Mouse (Mus musculus): ENCODE results near the gene Cryzl1.
A peak's percentile ranks its signal among the peaks of the same experiment; 100 is the strongest.
"Not testable (repeated sequence)": the region's sequence is repeated elsewhere in the genome, so short reads cannot be mapped to it uniquely, and the experiment has no call there.

The Cryzl1 gene

DNA sequence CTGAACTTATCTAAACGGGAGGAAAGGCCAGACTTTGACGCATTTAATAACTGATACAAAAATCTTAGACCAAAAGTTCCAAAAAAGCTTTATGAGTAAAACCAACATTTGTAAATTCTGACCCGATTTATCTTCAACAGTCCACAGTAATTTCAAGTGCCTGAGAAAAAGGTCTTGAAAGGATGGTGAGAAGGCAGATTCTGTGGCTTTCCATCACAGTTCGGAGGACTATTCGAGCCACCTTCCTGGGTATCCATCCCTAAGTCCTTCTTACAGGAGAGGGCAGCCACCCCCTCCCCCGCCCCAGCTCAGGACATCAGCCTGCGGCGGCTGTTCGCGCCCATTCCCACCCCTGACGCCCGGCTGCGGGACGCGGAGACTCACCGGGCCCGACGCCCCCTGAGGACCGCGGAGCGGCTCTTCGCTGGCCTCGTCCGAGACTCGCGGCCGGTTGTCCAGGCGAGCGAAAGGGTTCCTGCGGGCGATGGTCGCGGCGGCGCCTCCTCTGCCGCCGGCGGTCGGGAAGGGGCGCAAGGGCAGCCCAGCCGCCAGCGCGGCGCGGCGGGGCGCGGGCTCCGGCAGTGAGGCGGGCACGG, 40.7 kb downstream of the Cryzl1 start:
- DNase-seq = no peak

- DNase-seq = no peak
Observed at GRCm38 (mm10) chr16:91686369-91686768, 42.4 kb downstream of the Cryzl1 start.

DNA sequence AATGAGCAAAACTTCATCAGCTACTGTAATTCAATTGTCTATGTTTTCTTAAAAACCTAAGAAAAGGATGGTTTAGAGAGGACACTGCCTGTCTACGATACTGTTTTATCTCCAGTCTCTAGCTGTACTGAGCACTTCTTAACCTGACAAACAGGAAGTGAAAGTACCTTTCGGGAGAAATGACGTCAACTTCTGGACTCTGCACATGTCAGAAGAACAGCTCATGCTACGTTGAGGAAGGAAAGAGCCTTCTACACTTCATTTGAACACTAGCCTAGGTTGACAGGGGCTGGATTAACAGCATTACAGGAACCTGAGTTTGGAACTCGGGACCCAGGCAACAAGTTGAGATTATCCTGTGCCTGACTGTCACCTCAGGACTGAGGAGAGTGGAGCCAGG, 43.2 kb downstream of the Cryzl1 start:
- DNase-seq = no peak

DNA sequence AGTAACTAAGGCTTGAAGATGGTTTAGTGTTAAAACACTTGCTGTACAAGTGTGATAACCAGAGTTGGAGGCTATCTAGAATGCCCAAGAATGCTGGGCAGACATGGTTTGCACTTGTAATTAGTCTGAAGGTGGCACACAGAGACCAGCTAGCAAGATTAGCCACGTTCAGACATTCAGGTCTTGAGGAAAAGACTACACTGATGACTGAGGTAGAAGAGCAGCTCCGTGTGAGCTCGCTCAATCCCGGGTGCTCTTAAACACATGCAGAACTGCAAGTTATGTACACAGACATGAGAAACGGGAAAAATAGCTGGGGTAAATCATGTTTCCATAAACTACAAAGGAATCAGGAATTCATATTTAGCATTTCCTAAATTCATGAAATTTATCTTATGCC, 48.1 kb downstream of the Cryzl1 start:
- DNase-seq = no peak

- no peak for DNase-seq
Observed at GRCm38 (mm10) chr16:91678147-91678911, 50.4 kb downstream of the Cryzl1 start.

DNA sequence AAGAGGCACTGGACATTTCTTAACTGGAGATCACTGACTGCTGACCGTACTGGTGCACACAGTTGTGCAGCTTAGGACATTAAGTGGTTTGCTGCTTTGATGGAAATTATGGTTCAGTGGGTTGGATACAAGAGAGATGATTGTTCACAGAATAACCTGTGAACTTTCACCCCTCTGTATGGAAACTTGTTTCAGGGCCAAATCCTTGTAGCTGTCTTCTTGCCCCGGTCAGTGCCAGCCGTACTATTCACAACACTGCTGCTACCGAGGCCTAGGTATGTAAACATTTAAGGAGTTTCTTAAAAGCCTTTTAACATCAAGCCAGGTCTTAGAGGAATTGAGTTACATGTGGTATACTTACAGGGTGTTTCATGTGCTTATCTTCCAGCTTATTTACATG, 54.3 kb downstream of the Cryzl1 start:
- no peak for DNase-seq

DNA sequence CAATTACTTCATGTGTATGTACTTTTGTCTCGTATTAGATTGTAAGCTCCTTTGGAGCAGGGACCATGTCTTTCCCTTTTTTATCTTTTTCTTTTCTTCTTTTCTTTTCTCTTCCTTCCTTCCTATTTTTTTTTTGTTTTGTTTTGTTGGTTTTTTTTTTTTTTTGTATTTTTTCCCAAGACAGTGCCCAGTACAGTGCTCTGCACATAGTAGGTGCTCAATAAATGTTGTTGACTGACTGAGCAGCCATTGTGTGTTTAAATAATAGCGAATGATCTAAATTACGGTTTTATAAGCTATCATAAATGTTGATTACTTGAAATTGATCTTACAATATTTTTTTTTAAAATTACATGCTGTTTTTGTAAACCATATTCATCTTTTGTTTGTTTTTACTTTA, 65.0 kb downstream of the Cryzl1 start:
- no peak for DNase-seq

DNA sequence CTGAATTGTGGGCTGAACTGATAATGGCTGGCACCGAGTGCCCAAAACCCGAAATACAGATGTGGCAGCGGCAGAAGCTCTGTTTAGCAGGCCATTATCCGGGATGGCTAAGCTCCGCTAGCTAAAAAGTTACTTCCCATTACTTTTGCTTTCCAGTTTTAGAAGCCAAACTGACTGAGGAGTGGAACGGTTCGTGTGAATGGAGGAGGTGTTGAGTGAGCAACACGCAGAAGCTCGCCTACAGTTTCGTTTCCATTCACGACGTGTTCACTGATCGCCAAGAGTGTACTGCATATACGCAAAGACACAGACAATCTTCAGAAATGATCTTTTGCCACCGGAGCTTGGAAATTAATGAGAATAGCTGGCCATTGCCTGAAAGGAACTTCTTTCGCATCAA, 66.4 kb downstream of the Cryzl1 start:
- no peak for DNase-seq

DNA sequence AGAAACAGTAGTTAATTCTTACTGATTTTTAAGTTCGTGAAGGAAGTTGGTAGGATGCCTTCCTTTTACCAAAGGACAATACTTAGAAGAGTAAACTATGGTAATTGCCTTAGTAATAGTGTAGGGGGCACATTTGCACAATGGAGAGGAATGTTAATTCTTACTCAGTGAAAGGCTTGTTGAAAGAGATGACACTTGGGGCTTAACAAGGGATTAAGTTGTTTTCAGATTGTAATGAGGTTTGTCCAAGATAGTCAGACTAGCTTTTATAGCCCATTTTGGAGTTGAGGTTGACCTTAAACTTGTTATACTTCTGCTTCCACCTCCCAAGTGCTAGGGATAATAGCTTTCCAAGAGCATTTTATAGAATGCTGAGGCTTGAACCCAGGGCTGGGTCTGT, 67.4 kb downstream of the Cryzl1 start:
- DNase-seq = no peak

GRCm38 (mm10) chr16:91659798-91660197, 69.0 kb downstream of the Cryzl1 start:
- no peak for DNase-seq

DNA sequence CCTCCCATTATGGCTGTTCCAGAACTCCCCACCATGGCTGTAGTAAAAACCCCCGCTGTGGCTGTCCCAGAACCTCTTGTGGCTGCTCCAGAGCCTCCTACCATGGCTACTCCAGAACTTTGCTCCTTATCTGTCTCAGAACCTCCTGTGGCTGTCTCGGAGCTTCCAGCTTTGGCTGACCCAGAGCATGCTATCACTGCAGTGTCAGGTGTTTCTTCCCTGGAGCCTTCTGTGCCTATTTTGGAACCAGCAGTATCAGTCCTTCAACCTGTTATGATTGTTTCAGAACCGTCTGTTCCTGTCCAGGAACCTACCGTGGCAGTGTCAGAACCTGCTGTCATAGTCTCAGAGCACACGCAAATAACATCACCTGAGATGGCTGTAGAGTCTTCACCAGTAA, 70.3 kb downstream of the Cryzl1 start:
- DNase-seq = no peak

DNA sequence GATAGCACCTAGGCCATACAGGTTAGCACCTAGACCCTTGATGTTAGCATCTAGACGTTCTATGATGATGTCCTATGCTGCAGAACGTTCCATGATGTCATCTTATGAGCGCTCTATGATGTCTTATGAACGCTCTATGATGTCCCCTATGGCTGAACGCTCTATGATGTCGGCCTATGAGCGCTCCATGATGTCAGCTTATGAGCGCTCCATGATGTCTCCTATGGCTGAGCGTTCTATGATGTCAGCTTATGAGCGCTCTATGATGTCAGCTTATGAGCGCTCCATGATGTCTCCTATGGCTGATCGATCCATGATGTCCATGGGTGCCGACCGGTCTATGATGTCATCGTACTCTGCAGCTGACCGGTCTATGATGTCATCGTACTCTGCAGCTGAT, 71.5 kb downstream of the Cryzl1 start:
- no peak for DNase-seq

DNA sequence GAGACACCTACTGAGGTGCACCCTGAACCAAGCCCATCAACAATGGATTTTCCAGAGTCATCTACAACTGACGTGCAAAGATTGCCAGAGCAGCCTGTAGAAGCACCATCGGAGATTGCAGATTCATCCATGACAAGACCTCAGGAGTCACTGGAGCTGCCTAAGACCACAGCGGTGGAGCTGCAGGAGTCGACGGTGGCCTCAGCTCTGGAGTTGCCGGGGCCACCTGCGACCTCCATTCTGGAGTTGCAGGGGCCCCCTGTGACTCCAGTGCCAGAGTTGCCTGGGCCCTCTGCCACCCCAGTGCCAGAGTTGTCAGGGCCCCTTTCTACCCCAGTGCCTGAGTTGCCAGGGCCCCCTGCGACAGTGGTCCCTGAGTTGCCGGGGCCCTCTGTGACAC, 73.5 kb downstream of the Cryzl1 start:
- no peak for DNase-seq

DNA sequence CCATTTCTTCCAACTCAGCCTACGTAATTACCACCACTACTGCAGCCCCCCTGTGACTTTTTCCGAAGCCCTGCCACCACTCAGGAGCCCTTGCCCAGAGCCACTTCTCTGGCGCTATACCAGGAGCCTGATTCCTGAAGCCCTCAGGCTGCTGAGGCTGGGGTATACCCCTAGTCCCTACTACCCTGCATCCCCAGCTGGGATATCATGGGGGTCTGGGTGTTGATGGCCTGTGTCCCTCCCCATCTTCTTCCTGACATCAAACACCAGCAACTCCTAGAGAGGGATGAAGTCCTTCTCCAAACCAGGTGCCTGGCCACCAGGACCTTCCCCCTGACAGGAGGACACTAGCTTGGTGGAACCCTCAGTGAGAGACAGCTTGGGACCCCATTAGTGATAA, 76.6 kb downstream of the Cryzl1 start:
- DNase-seq = no peak

DNA sequence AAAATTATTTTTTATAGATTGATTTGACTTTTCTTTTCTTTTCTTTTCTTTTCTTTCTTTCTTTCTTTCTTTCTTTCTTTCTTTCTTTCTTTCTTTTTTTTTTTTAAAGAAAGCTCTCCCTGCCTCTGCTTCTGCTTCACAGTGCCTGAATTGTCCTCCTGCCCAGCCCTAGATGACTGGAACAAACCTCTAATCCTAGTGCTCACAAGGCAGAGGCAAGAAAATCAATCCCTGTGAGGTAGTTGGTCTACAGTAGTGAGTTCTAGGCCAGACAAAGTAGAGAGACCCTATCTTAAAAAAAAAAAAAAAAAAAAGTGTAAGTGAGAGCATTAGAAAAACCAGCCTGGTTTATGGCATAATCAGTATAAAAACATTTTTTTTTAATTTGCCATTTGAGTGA, 79.0 kb downstream of the Cryzl1 start:
- no peak for DNase-seq

GRCm38 (mm10) chr16:91649246-91649645, 79.5 kb downstream of the Cryzl1 start:
- DNase-seq = no peak

- peak; percentile 83 to 87 for DNase-seq
Observed at GRCm38 (mm10) chr16:91648220-91648550, 80.6 kb downstream of the Cryzl1 start.

- peak; percentile 98 for DNase-seq
Observed at GRCm38 (mm10) chr16:91647461-91648219, 81.1 kb downstream of the Cryzl1 start, which contains the start of gene Son. Gene Son, plus strand, starts transcription at chr16:91647506.

GRCm38 (mm10) chr16:91646681-91647419, 81.9 kb downstream of the Cryzl1 start, which contains the start of gene Gart:
Gene Gart, minus strand, starts transcription at chr16:91646952.
- DNase-seq = peak; percentile 94 to 96

DNA sequence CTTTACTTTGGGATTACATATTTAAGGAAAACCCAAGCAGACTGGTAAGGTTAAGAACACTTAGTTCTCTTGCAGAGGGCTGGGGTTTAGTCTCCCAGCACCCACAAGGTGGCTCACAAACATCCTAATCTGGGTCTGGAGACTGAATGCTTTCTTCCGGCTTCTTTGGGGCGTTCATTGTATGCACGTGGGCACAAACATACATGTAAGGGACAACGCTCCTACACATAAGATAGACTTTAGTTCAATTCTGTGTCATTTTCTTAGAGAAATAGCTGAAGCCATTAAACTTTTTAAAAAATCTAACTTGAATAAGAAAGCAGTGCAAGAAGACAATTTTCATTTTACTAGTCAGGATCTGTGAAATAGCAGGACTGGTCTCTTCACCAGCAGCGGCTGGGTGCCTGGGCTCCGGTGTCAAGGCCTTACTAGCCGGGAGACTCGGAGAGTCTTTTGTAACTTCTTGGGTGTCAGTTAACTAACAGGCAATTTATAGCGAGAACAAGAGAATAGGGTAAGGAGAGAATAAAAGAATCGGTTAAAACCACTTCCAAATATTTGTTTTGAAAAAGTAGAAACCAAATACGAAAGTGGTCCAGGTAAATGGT, 82.7 kb downstream of the Cryzl1 start:
- no peak for DNase-seq

GRCm38 (mm10) chr16:91645420-91645819, 83.4 kb downstream of the Cryzl1 start:
- DNase-seq = not testable (repeated sequence)

DNA sequence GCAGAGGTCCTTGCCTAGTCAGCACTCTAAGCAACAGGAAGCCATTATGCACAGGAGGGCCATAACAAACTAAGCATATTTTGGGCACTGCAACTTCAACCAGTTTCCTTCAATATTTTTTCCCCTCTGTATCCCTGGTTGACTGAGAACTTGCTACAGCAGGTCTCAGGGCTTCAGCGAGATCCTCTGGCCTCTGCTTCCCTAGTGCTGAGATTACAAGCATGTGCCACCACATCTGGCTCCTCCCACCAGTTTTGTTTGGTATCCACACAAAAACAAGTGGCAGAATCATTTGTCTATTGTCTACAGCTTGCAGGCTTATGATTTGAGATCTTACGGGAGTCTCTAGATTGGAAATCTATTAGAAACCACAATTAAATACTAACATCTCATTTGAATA, 83.9 kb downstream of the Cryzl1 start:
- no peak for DNase-seq

GRCm38 (mm10) chr16:91640171-91640570, 88.6 kb downstream of the Cryzl1 start:
- no peak for DNase-seq

Measured in lung, adult 18-20 months (tissue).